Mouse (Mus musculus) spleen, adult 2 months (tissue): ENCODE measurements around the gene Bcr.

ENCODE experiments used
- CTCF ChIP-seq: fragments of 200-500 bp; IDR thresholded peaks from 2 replicates; pipeline ENCODE4 v1.5.1; 2011; ENCODE audit warnings: mild to moderate bottlenecking, inconsistent platforms; ENCODE audit not compliant: insufficient read depth, insufficient read length, insufficient replicate concordance; ENCODE audit errors: extremely low read depth
- POLR2A ChIP-seq: fragments of 200-500 bp; IDR thresholded peaks from 2 replicates; pipeline ENCODE4 v1.6.1; 2011; ENCODE audit warnings: low read depth, low read length, inconsistent platforms

GRCm38 (mm10) chr10:75187366-75188056 is 127.1 kb downstream of the Bcr start:
- TF ChIP-seq POLR2A (no peak), CTCF (no peak)
